Mouse (Mus musculus) neural tube, embryonic 13.5 days (tissue): ENCODE measurements at regions not wholly inside any gene's neighbourhood (a gene's known extent, or its start where the extent isn't known, plus 50 kb on each side); places are given as distances from the start of the nearest gene placed in this dataset.

Source experiments
- ATAC-seq: fragments of 200-750 bp; cut with Nextera tagmentation; 2 replicates; pipeline ENCODE4 v1.8.0; 2017; ENCODE audit warnings: low read depth, mild to moderate bottlenecking, moderate TSS enrichment, moderate library complexity
- H3K27ac ChIP-seq: fragments of 300-500 bp; sonication (generic); replicated peaks from 2 replicates; pipeline ENCODE4 v1.5.1; 2015; ENCODE audit warnings: moderate library complexity, mild to moderate bottlenecking, inconsistent platforms
- H3K27me3 ChIP-seq: fragments of 300-500 bp; sonication (generic); 2 replicates; pipeline ENCODE4 v1.6.1; 2015; ENCODE audit warnings: mild to moderate bottlenecking, inconsistent platforms
- H3K36me3 ChIP-seq: fragments of 300-500 bp; sonication (generic); 2 replicates; pipeline ENCODE4 v1.6.1; 2015; ENCODE audit warnings: mild to moderate bottlenecking, inconsistent platforms
- H3K4me1 ChIP-seq: fragments of 300-500 bp; sonication (generic); replicated peaks from 2 replicates; pipeline ENCODE4 v1.6.1; 2015; ENCODE audit warnings: inconsistent platforms
- H3K4me2 ChIP-seq: fragments of 300-500 bp; sonication (generic); 2 replicates; pipeline ENCODE4 v1.6.1; 2015; ENCODE audit warnings: inconsistent platforms, mild to moderate bottlenecking, moderate library complexity
- H3K4me3 ChIP-seq: fragments of 300-500 bp; sonication (generic); 2 replicates; pipeline ENCODE4 v1.5.1; 2015; ENCODE audit warnings: mild to moderate bottlenecking, inconsistent platforms
- H3K9ac ChIP-seq: fragments of 300-500 bp; sonication (generic); 2 replicates; pipeline ENCODE4 v1.6.1; 2015; ENCODE audit warnings: moderate library complexity, mild to moderate bottlenecking, inconsistent platforms
- H3K9me3 ChIP-seq: fragments of 300-500 bp; sonication (generic); 2 replicates; pipeline ENCODE4 v1.6.1; 2016; ENCODE audit warnings: inconsistent platforms
- WGBS: fragments of 180-500 bp; shearing (Covaris S2); methylation state at CpG from one replicate; pipeline ENCODE4 v1.1.7; 2015; 5-methylcytosine and 5-hydroxymethylcytosine counted together

DNA sequence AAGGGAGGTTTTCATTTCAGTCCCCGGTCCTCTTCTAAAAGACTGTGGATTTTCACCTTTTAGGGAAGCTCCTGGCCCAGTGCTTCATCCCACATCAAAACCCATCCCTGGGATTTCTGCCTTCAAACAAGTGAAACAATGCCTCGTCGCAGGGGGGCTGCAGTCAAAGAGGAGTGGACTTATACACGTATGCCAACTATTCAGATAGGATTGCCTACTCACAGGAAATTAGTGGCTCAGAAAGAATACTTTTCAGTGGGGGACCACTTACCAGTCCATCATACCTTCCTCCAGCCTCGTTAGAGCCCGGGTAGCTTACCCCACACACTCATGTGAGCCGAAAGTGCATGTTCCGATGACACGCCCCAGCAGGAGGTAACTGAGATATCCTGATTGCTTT lies 262.1 kb upstream of the Tenm2 start:
- no peaks in the 10 kb centered on the region for H3K27me3 ChIP-seq
- H3K4me3 ChIP-seq, result no peak overlapping the region
- H3K4me1 ChIP-seq, result 0 out of 2 replicates have a peak, but pooled peaks cover 6% of the 10 kb centered on the region
- H3K4me2 ChIP-seq, result no peak overlapping the region
- H3K27ac ChIP-seq, result no peak overlapping the region
- no peaks in the 10 kb centered on the region for H3K36me3 ChIP-seq
- no peak overlapping the region for H3K9ac ChIP-seq
- H3K9me3 ChIP-seq, result no peaks in the 10 kb centered on the region
- 37% methylated on average over 9 of the region's 9 CpGs for WGBS
- no peak for ATAC-seq

- Histone ChIP-seq H3K9ac (no peak overlapping the region), H3K4me2 (no peak overlapping the region), H3K27ac (no peak overlapping the region), H3K27me3 (no peaks in the 10 kb centered on the region), H3K36me3 (no peaks in the 10 kb centered on the region), H3K9me3 (no peaks in the 10 kb centered on the region), H3K4me1 (no peaks in the 10 kb centered on the region), H3K4me3 (no peak overlapping the region)
- ATAC-seq, result no peak
- WGBS, result 74% methylated on average over 3 of the region's 3 CpGs
Observed at GRCm38 (mm10) chr11:37480236-37480635, 244.5 kb upstream of the Tenm2 start.

DNA sequence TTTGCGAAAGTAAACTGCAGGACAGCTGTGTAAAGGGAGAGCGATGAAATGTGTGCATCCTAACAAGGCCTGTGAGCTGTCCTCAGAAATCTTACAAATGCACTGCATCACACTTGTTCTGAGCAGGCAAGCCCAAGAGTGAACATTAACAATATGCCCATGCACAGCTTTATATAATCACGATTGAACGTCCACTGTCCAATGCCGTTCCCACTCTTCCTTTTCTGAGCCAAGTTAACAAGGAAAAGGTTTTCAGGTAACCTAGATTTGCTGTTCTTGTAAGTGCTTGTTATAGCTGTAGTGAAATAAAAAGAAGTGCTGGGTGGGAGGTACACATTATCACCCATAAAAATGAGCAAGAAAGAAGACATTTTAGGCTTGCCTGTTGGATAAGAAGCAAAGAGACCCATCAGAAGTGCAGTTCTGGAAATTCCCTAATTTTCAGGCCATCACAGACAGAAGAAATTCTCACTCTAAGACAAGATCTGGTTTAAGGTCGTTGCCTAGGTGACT lies 243.3 kb upstream of the Tenm2 start:
- Histone ChIP-seq H3K36me3 (no peaks in the 10 kb centered on the region), H3K27ac (no peak overlapping the region), H3K9me3 (no peaks in the 10 kb centered on the region), H3K4me3 (no peak overlapping the region), H3K27me3 (no peaks in the 10 kb centered on the region), H3K4me2 (no peak overlapping the region), H3K4me1 (no peaks in the 10 kb centered on the region), H3K9ac (no peak overlapping the region)
- 89% methylated on average over 6 of the region's 6 CpGs for WGBS
- ATAC-seq, result no peak

DNA sequence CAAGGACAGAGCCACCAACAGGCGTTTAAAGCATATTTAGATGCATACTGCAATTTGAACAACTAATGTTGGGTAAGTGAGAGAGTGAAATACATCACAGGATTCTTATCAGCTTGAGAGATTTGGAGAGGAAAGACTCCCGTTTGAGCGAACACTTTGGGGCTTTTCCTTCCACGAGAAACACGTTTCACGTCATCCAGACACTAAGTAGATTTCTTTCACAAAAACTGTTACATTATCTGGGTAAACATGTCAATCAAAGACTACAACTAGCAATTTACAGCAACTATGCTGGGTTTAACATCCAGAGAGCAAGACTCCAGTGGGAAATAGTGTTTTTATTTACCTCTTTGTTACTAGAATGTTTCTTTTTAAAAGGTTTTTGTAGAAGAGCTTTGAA lies 238.3 kb upstream of the Tenm2 start:
- no peaks in the 10 kb centered on the region for H3K4me1 ChIP-seq
- no peaks in the 10 kb centered on the region for H3K36me3 ChIP-seq
- no peaks in the 10 kb centered on the region for H3K27me3 ChIP-seq
- H3K4me2 ChIP-seq, result no peak overlapping the region
- H3K27ac ChIP-seq, result no peak overlapping the region
- 90% methylated on average over 6 of the region's 6 CpGs for WGBS
- ATAC-seq, result no peak
- no peak overlapping the region for H3K9ac ChIP-seq
- no peaks in the 10 kb centered on the region for H3K9me3 ChIP-seq
- no peak overlapping the region for H3K4me3 ChIP-seq

DNA sequence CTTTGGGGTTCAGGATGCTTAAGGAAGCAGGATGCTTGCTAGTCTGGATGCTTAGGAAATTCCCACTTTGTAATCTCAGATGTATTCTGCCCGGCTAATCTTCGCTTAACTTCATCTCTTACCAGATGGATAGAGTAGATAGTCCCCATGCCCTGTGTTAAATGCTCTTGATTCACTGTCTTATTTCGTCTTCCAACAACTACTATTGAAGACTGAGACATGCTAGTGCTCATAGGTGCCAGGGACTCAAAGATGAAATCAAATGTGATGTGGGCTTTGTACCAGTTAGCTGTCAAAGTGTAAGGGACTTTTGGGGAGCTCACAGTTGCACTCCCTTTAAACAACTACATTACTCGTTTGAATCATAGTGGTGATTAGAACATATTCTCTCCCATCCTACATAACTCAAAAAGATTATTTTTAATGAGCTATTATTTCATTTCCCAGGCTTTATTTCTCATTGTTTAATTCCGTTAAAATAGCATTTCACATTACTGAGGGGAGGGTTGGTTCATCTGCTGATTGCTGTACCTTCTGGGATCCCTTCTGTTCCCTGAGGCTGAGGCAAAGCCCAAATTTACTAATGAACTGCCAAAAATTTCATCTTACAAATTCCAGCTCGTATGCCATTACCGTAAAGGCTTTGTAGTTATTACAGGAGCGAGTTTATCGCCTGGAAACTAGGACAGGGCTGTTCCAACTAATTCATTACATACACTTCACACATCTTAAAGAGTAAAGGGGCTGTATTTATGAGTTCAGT lies 228.1 kb upstream of the Tenm2 start:
- Histone ChIP-seq H3K9ac (no peak overlapping the region), H3K4me1 (no peaks in the 10 kb centered on the region), H3K36me3 (no peaks in the 10 kb centered on the region), H3K4me3 (no peak overlapping the region), H3K27me3 (no peaks in the 10 kb centered on the region), H3K27ac (no peak overlapping the region), H3K4me2 (no peak overlapping the region), H3K9me3 (no peaks in the 10 kb centered on the region)
- no peak for ATAC-seq
- WGBS, result 89% methylated on average over 9 of the region's 9 CpGs

DNA sequence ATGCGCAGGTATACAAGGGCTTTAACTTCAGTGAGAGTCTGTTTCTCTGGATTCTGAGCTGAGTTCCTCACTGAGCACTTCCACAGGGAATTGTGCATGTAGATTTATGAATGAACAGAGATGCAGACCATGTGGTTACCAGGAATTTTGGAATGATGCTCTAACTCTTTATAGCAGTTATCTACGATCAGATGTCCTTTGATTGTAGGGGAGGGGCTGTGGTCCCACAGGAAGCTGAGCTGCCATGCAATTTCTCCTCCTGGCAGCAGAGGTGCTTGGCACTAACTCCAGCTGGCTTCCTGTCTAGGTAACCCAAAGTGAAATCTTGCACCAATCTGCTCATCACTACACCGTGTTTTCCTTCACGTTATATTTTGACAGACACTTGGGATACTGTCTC lies 226.6 kb upstream of the Tenm2 start:
- Histone ChIP-seq H3K27me3 (no peaks in the 10 kb centered on the region), H3K27ac (no peak overlapping the region), H3K36me3 (no peaks in the 10 kb centered on the region), H3K4me2 (no peak overlapping the region), H3K4me1 (no peaks in the 10 kb centered on the region), H3K4me3 (no peak overlapping the region), H3K9me3 (no peaks in the 10 kb centered on the region), H3K9ac (no peak overlapping the region)
- no peak for ATAC-seq
- WGBS, result 79% methylated on average over 4 of the region's 4 CpGs

DNA sequence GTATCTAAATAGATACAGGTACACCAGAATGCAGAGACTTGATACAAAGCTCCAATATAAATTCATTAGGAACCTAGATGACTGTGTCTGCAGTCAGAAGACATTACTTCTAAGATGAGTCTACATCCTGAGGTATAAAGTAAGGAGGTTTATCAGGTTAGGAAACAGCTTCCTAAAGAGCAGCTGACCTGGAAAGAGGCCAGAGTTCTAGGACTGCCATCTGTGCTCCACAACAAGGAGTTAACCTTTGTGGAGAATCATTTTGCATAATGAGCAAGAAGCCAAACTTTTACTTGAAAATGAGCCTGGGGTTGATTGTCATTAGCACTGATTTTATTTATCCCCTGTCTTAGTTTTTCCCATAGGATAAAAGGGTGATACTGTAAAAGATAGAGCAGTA lies 211.6 kb upstream of the Tenm2 start:
- no peak for ATAC-seq
- Histone ChIP-seq H3K4me1 (no peaks in the 10 kb centered on the region), H3K9ac (no peak overlapping the region), H3K4me2 (no peak overlapping the region), H3K36me3 (no peaks in the 10 kb centered on the region), H3K9me3 (no peaks in the 10 kb centered on the region), H3K4me3 (no peak overlapping the region), H3K27ac (no peak overlapping the region), H3K27me3 (no peaks in the 10 kb centered on the region)

- H3K27ac ChIP-seq, result no peak overlapping the region
- H3K36me3 ChIP-seq, result no peaks in the 10 kb centered on the region
- H3K27me3 ChIP-seq, result no peaks in the 10 kb centered on the region
- ATAC-seq, result no peak
- H3K4me1 ChIP-seq, result no peaks in the 10 kb centered on the region
- no peak overlapping the region for H3K9ac ChIP-seq
- WGBS, result 48% methylated on average over 1 of the region's 1 CpGs
- H3K4me2 ChIP-seq, result no peak overlapping the region
- no peaks in the 10 kb centered on the region for H3K9me3 ChIP-seq
- no peak overlapping the region for H3K4me3 ChIP-seq
Observed at GRCm38 (mm10) chr11:37446626-37447025, 210.9 kb upstream of the Tenm2 start.

GRCm38 (mm10) chr11:37442781-37443180 lies 207.0 kb upstream of the Tenm2 start:
- H3K4me1 ChIP-seq, result no peaks in the 10 kb centered on the region
- no peaks in the 10 kb centered on the region for H3K36me3 ChIP-seq
- no peak overlapping the region for H3K9ac ChIP-seq
- WGBS, result 80% methylated on average over 2 of the region's 2 CpGs
- H3K4me3 ChIP-seq, result no peak overlapping the region
- ATAC-seq, result no peak
- H3K27ac ChIP-seq, result no peak overlapping the region
- no peaks in the 10 kb centered on the region for H3K9me3 ChIP-seq
- H3K27me3 ChIP-seq, result no peaks in the 10 kb centered on the region
- no peak overlapping the region for H3K4me2 ChIP-seq

DNA sequence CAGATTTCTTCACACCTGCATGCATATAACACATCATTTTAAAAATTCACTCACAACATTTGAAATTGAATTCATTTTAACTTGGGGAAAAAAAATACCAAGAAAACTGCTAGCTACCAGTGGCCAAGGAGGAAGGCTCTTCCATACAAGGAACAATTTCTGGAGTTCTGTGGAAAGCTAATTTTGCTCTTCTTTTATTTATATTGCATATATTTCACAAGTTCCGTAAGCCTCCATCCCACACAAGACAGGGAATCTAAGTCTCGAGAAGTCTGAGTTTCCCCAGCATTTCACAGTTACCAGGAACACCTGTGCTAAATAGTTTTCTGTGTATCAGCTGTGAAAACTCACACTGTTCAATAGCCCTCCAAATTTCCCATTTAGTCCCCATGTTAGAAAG lies 198.8 kb upstream of the Tenm2 start:
- no peaks in the 10 kb centered on the region for H3K36me3 ChIP-seq
- ATAC-seq, result no peak
- H3K27me3 ChIP-seq, result no peaks in the 10 kb centered on the region
- H3K9ac ChIP-seq, result no peak overlapping the region
- WGBS, result 49% methylated on average over 2 of the region's 2 CpGs
- H3K27ac ChIP-seq, result no peak overlapping the region
- H3K9me3 ChIP-seq, result no peaks in the 10 kb centered on the region
- H3K4me1 ChIP-seq, result no peaks in the 10 kb centered on the region
- H3K4me2 ChIP-seq, result no peak overlapping the region
- H3K4me3 ChIP-seq, result no peak overlapping the region

DNA sequence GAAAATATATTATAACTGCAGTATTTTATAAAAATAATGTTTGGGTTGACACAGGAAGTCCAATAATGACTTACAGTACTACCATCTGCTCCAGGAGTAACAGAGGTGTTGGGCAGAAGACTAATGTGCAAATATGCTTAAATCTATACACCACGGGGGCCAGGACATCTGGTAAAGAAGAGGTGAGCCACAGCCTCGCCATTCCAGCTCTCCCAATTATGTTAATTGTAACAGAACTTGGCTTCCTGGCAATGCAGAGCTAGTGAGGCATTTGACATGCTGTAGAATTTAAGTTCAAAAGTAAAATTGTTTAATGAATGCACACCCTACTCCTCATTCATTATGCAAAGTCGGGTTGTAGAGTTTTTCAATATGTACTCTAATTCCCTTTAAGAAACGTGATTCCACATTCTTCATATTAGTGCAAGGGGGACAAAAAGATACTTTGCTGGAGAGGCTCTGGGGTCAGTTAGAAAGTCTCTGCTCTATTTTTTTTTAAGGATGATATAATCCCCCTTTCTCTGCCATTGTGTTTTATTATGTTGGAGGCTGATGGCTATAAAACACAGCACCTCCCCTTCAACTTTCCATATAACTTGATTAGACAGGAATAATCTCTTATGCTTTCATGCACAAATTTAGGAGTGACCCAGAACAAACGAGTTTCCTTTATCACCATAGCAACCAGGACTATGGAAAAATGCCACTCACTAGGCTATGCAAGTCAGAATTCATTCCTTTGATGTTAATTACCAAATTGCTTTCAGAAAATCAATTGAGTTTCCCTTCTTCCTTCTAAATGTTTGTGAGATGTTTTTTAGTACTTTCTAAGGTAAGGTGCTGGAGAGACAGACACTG lies 188.8 kb upstream of the Tenm2 start:
- ATAC-seq, result no peak
- Histone ChIP-seq H3K27ac (no peak overlapping the region), H3K4me1 (no peaks in the 10 kb centered on the region), H3K4me3 (no peak overlapping the region), H3K36me3 (no peaks in the 10 kb centered on the region), H3K4me2 (no peak overlapping the region), H3K9me3 (no peaks in the 10 kb centered on the region), H3K27me3 (no peaks in the 10 kb centered on the region), H3K9ac (no peak overlapping the region)
- WGBS, result 31% methylated on average over 5 of the region's 5 CpGs

- Histone ChIP-seq H3K27me3 (no peaks in the 10 kb centered on the region), H3K9ac (no peak overlapping the region), H3K9me3 (no peaks in the 10 kb centered on the region), H3K4me2 (no peak overlapping the region), H3K4me3 (no peak overlapping the region), H3K27ac (no peak overlapping the region), H3K36me3 (no peaks in the 10 kb centered on the region), H3K4me1 (no peaks in the 10 kb centered on the region)
- no peak for ATAC-seq
- 82% methylated on average over 3 of the region's 3 CpGs for WGBS
Observed at GRCm38 (mm10) chr11:37412868-37413267, 177.1 kb upstream of the Tenm2 start.
